Mouse (Mus musculus) neural tube, postnatal 0 days (tissue): ENCODE data around the gene Mthfd1. TPM values are rescaled to one million over a fixed set of nuclear protein-coding genes. Genes with fewer than 3 reads are reported as not detected.

ENCODE experiments used
- polyA plus RNA-seq: library from polyadenylated mRNA; unstranded; fragments of >200 nt; fragmentation: Nextera tagmentation; extraction: Ambion mirVana; gene quantifications from 2 replicates; pipeline ENCODE4 v1.2.1, GENCODE M21; 2015

Gene Mthfd1
- 30.1 and 32.1 TPM in 2 replicates for polyA plus RNA-seq

GRCm38 (mm10) chr12:76254725-76255498 is at the start of gene Mthfd1:
Gene Mthfd1 (plus strand): TSS chr12:76255298.

GRCm38 (mm10) chr12:76246646-76247045 is 8.5 kb upstream of the Mthfd1 start, which contains the start of gene Tex21:
Gene Tex21 (minus strand): TSS chr12:76246746.

GRCm38 (mm10) chr12:76324679-76325431 is 69.8 kb downstream of the Mthfd1 start, which contains the start of gene Akap5:
Gene Akap5 (plus strand): TSS chr12:76324891.

Other genes with a start within 250 kb of the Mthfd1 start
- gene Esr2, start 78.0 kb upstream of the Mthfd1 start, polyA plus RNA-seq, result 0.22 and 0.32 TPM in 2 replicates
- gene Tex21, start 8.6 kb upstream of the Mthfd1 start, polyA plus RNA-seq, result not detected in 2 replicates
- 15.4 and 15.8 TPM in 2 replicates for gene Akap5, start 69.6 kb downstream of the Mthfd1 start, polyA plus RNA-seq
- 11.7 and 14.3 TPM in 2 replicates for gene Zbtb25, start 114.3 kb downstream of the Mthfd1 start, polyA plus RNA-seq
- gene Zbtb1, start 115.0 kb downstream of the Mthfd1 start, polyA plus RNA-seq, result 2.8 and 3.1 TPM in 2 replicates
- 14.1 and 15.2 TPM in 2 replicates for gene Hspa2, start 148.9 kb downstream of the Mthfd1 start, polyA plus RNA-seq
- 2.8 and 3.8 TPM in 2 replicates for gene Ppp1r36, start 162.2 kb downstream of the Mthfd1 start, polyA plus RNA-seq